Mouse (Mus musculus): Measurements from ENCODE around the gene Nxnl2. TPM values are rescaled to one million over a fixed set of nuclear protein-coding genes. Genes with fewer than 3 reads are reported as not detected.
"Not testable (repeated sequence)": the region's sequence is repeated elsewhere in the genome, so short reads cannot be mapped to it uniquely, and the experiment has no call there.

Nxnl2 gene
- polyA plus RNA-seq, 2 experiments, result 5.2 to 7.6 TPM

GRCm38 (mm10) chr13:51191416-51192140 is 20.8 kb downstream of the Nxnl2 start:
- peaks cover 6% of the 10 kb centered on the region; the same call in 1 of the 2 replicates for H3K4me1 ChIP-seq (ENCODE audit: control insufficient read depth, insufficient read depth, low read length)
- H3K36me3 ChIP-seq (ENCODE audit: control insufficient read depth, insufficient read depth, low read length), result no peaks in the 10 kb centered on the region
- no peaks in the 10 kb centered on the region for H3K27me3 ChIP-seq (ENCODE audit: control insufficient read depth, insufficient read depth, low read length)
- no peak overlapping the region for H3K9ac ChIP-seq (ENCODE audit: low read depth, low read length, severe bottlenecking)
- H3K27ac ChIP-seq (replicated peaks; ENCODE audit: low read depth, low read length), result no peak overlapping the region
- DNase-seq (ENCODE audit: low spot score) (peak; percentile 61), ATAC-seq (ENCODE audit: low FRiP score, low read depth) (no peak)
- H3K4me3 ChIP-seq (replicated peaks; ENCODE audit: low read length), result no peak overlapping the region
- WGBS, result 79% methylated on average over 6 of the region's 6 CpGs
- no peak overlapping the region for H3K4me2 ChIP-seq (replicated peaks; ENCODE audit: low read depth, low read length, severe bottlenecking)
- no peaks in the 10 kb centered on the region for H3K9me3 ChIP-seq (ENCODE audit: control insufficient read depth, low read length)
- no peak for TF ChIP-seq POLR2A (IDR thresholded peaks at IDR 0.05; ENCODE audit: borderline replicate concordance, extremely low read depth, insufficient read depth, insufficient read length)

- H3K27ac ChIP-seq (replicated peaks; ENCODE audit: low read depth, low read length), result no peak overlapping the region
- peaks cover 6% of the 10 kb centered on the region; the same call in 1 of the 2 replicates for H3K4me1 ChIP-seq (ENCODE audit: control insufficient read depth, insufficient read depth, low read length)
- H3K9ac ChIP-seq (ENCODE audit: low read depth, low read length, severe bottlenecking), result no peak overlapping the region
- no peak overlapping the region for H3K4me2 ChIP-seq (replicated peaks; ENCODE audit: low read depth, low read length, severe bottlenecking)
- no peaks in the 10 kb centered on the region for H3K27me3 ChIP-seq (ENCODE audit: control insufficient read depth, insufficient read depth, low read length)
- no peak overlapping the region for H3K4me3 ChIP-seq (replicated peaks; ENCODE audit: low read length)
- 83% methylated on average over 15 of the region's 15 CpGs for WGBS
- ATAC-seq (ENCODE audit: low FRiP score, low read depth) (no peak), DNase-seq (ENCODE audit: low spot score) (no peak)
- H3K9me3 ChIP-seq (ENCODE audit: control insufficient read depth, low read length), result no peaks in the 10 kb centered on the region
- H3K36me3 ChIP-seq (ENCODE audit: control insufficient read depth, insufficient read depth, low read length), result no peaks in the 10 kb centered on the region
- no peak for TF ChIP-seq POLR2A (IDR thresholded peaks at IDR 0.05; ENCODE audit: borderline replicate concordance, extremely low read depth, insufficient read depth, insufficient read length)
These were observed 23.1 kb downstream of the Nxnl2 start for GRCm38 (mm10) chr13:51193893-51194292.

GRCm38 (mm10) chr13:51197699-51198098 is 26.9 kb downstream of the Nxnl2 start:
- no peaks in the 10 kb centered on the region for H3K27me3 ChIP-seq (ENCODE audit: control insufficient read depth, insufficient read depth, low read length)
- H3K9ac ChIP-seq (ENCODE audit: low read depth, low read length, severe bottlenecking), result no peak overlapping the region
- H3K36me3 ChIP-seq (ENCODE audit: control insufficient read depth, insufficient read depth, low read length), result no peaks in the 10 kb centered on the region
- no peak overlapping the region for H3K27ac ChIP-seq (replicated peaks; ENCODE audit: low read depth, low read length)
- 0 out of 2 replicates have a peak, but pooled peaks cover 3% of the 10 kb centered on the region for H3K9me3 ChIP-seq (ENCODE audit: control insufficient read depth, low read length)
- WGBS, result 77% methylated on average over 3 of the region's 3 CpGs
- TF ChIP-seq POLR2A (IDR thresholded peaks at IDR 0.05; ENCODE audit: borderline replicate concordance, extremely low read depth, insufficient read depth, insufficient read length), result no peak
- no peak overlapping the region for H3K4me2 ChIP-seq (replicated peaks; ENCODE audit: low read depth, low read length, severe bottlenecking)
- DNase-seq (ENCODE audit: low spot score) (no peak), ATAC-seq (ENCODE audit: low FRiP score, low read depth) (no peak)
- peaks cover 6% of the 10 kb centered on the region; the same call in 1 of the 2 replicates for H3K4me1 ChIP-seq (ENCODE audit: control insufficient read depth, insufficient read depth, low read length)
- no peak overlapping the region for H3K4me3 ChIP-seq (replicated peaks; ENCODE audit: low read length)

- DNase-seq (ENCODE audit: low spot score) (peak; percentile 43), ATAC-seq (ENCODE audit: low FRiP score, low read depth) (no peak)
- H3K9ac ChIP-seq (ENCODE audit: low read depth, low read length, severe bottlenecking), result no peak overlapping the region
- H3K4me1 ChIP-seq (ENCODE audit: control insufficient read depth, insufficient read depth, low read length), result peaks cover 6% of the 10 kb centered on the region; the same call in 1 of the 2 replicates
- H3K27me3 ChIP-seq (ENCODE audit: control insufficient read depth, insufficient read depth, low read length), result no peaks in the 10 kb centered on the region
- H3K9me3 ChIP-seq (ENCODE audit: control insufficient read depth, low read length), result 0 out of 2 replicates have a peak, but pooled peaks cover 3% of the 10 kb centered on the region
- WGBS, result 43% methylated on average over 5 of the region's 5 CpGs
- no peak overlapping the region for H3K4me3 ChIP-seq (replicated peaks; ENCODE audit: low read length)
- no peak overlapping the region for H3K4me2 ChIP-seq (replicated peaks; ENCODE audit: low read depth, low read length, severe bottlenecking)
- 0 out of 2 replicates have a peak overlapping the region, but pooled peaks have one; percentile 33 for H3K27ac ChIP-seq (replicated peaks; ENCODE audit: low read depth, low read length)
- TF ChIP-seq POLR2A (IDR thresholded peaks at IDR 0.05; ENCODE audit: borderline replicate concordance, extremely low read depth, insufficient read depth, insufficient read length), result no peak
- H3K36me3 ChIP-seq (ENCODE audit: control insufficient read depth, insufficient read depth, low read length), result no peaks in the 10 kb centered on the region
These were observed 27.4 kb downstream of the Nxnl2 start for GRCm38 (mm10) chr13:51198186-51198585.

GRCm38 (mm10) chr13:51201985-51202843 is 31.4 kb downstream of the Nxnl2 start:
- not testable (repeated sequence) for ATAC-seq (ENCODE audit: low FRiP score, low read depth); H3K27ac ChIP-seq (replicated peaks; ENCODE audit: low read depth, low read length); H3K27me3 ChIP-seq (ENCODE audit: control insufficient read depth, insufficient read depth, low read length); H3K36me3 ChIP-seq (ENCODE audit: control insufficient read depth, insufficient read depth, low read length); H3K9me3 ChIP-seq (ENCODE audit: control insufficient read depth, low read length); DNase-seq (ENCODE audit: low spot score); H3K4me1 ChIP-seq (ENCODE audit: control insufficient read depth, insufficient read depth, low read length)
- Histone ChIP-seq H3K4me2 (replicated peaks; ENCODE audit: low read depth, low read length, severe bottlenecking) (peak overlapping the region; percentile 37), H3K9ac (ENCODE audit: low read depth, low read length, severe bottlenecking) (0 out of 2 replicates have a peak overlapping the region, but pooled peaks have one; percentile 47), H3K4me3 (replicated peaks; ENCODE audit: low read length) (peak overlapping the region; percentile 25; the same call in 1 of the 2 replicates)
- 52% methylated on average over 26 of the region's 36 CpGs for WGBS

GRCm38 (mm10) chr13:51202844-51203173 is 32.0 kb downstream of the Nxnl2 start:
- H3K9ac ChIP-seq (ENCODE audit: low read depth, low read length, severe bottlenecking), result peak overlapping the region; percentile 47; the same call in 1 of the 2 replicates
- H3K4me3 ChIP-seq (replicated peaks; ENCODE audit: low read length), result peak overlapping the region; percentile 25; the same call in 1 of the 2 replicates
- H3K4me1 ChIP-seq (ENCODE audit: control insufficient read depth, insufficient read depth, low read length); ATAC-seq (ENCODE audit: low FRiP score, low read depth); DNase-seq (ENCODE audit: low spot score); H3K36me3 ChIP-seq (ENCODE audit: control insufficient read depth, insufficient read depth, low read length); H3K9me3 ChIP-seq (ENCODE audit: control insufficient read depth, low read length); H3K27me3 ChIP-seq (ENCODE audit: control insufficient read depth, insufficient read depth, low read length); H3K27ac ChIP-seq (replicated peaks; ENCODE audit: low read depth, low read length): not testable (repeated sequence)
- 21% methylated on average over 7 of the region's 28 CpGs for whole genome bisulfite sequencing
- peak overlapping the region; percentile 37 for H3K4me2 ChIP-seq (replicated peaks; ENCODE audit: low read depth, low read length, severe bottlenecking)
